Mouse (Mus musculus): ENCODE measurements around the gene Xrn2. TPM values are rescaled to one million over a fixed set of nuclear protein-coding genes. Genes with fewer than 3 reads are reported as not detected.

The Xrn2 gene
- total and polyA plus RNA-seq, 2 experiments from 2014 or later, result 78.9 to 94.6 TPM

GRCm38 (mm10) chr2:147083471-147084365 is 70.9 kb downstream of the Xrn2 start:
- Histone ChIP-seq H3K4me3 (ENCODE audit: low read depth, low read length) (0 out of 2 replicates have a peak overlapping the region, but pooled peaks have one; percentile 9), H3K27ac (ENCODE audit: low read depth, low read length) (no peak overlapping the region), H3K4me1 (ENCODE audit: insufficient read depth) (no peaks in the 10 kb centered on the region), H3K27me3 (ENCODE audit: insufficient read depth, low read length) (peaks cover 72% of the 10 kb centered on the region), H3K9me3 (ENCODE audit: low read length) (no peaks in the 10 kb centered on the region), H3K36me3 (ENCODE audit: insufficient read depth) (no peaks in the 10 kb centered on the region), H3K9ac (no peak overlapping the region), H3K4me2 (ENCODE audit: low read depth) (no peak overlapping the region)
- ATAC-seq, result peak; percentile 38; the same call in 1 of the 2 replicates
- 2% methylated on average over 72 of the region's 72 CpGs for WGBS
- DNase-seq, result no peak
- TF ChIP-seq CTCF (IDR thresholded peaks at IDR 0.05; ENCODE audit: low read depth), result no peak

- DNase-seq (no peak), ATAC-seq (peak; percentile 32; the same call in 1 of the 2 replicates)
- Histone ChIP-seq H3K27ac (ENCODE audit: low read depth, low read length) (no peak overlapping the region), H3K36me3 (ENCODE audit: insufficient read depth) (no peaks in the 10 kb centered on the region), H3K9me3 (ENCODE audit: low read length) (no peaks in the 10 kb centered on the region), H3K4me1 (ENCODE audit: insufficient read depth) (no peaks in the 10 kb centered on the region), H3K4me2 (ENCODE audit: low read depth) (peak overlapping the region; percentile 35), H3K27me3 (ENCODE audit: insufficient read depth, low read length) (peaks cover 68% of the 10 kb centered on the region), H3K9ac (no peak overlapping the region), H3K4me3 (ENCODE audit: low read depth, low read length) (peak overlapping the region; percentile 21; the same call in 1 of the 2 replicates)
- 3% methylated on average over 100 of the region's 106 CpGs for WGBS
- no peak for TF ChIP-seq CTCF (IDR thresholded peaks at IDR 0.05; ENCODE audit: low read depth)
These were observed 71.7 kb downstream of the Xrn2 start for GRCm38 (mm10) chr2:147084366-147085071.

GRCm38 (mm10) chr2:147085072-147085870 is 72.5 kb downstream of the Xrn2 start, which contains the start of gene Nkx2-4:
Gene Nkx2-4 (minus strand): TSS chr2:147085445.
- no peak for TF ChIP-seq CTCF (IDR thresholded peaks at IDR 0.05; ENCODE audit: low read depth)
- 1% methylated on average over 61 of the region's 82 CpGs for WGBS
- ATAC-seq (0 out of 2 replicates have a peak, but pooled peaks have one; percentile 16), DNase-seq (no peak)
- Histone ChIP-seq H3K9ac (no peak within 1 kb of the TSS), H3K36me3 (ENCODE audit: insufficient read depth) (no peaks in the 10 kb centered on the region), H3K4me3 (ENCODE audit: low read depth, low read length) (peak within 1 kb of the TSS; percentile 21), H3K9me3 (ENCODE audit: low read length) (no peaks in the 10 kb centered on the region), H3K4me2 (ENCODE audit: low read depth) (peak within 1 kb of the TSS; percentile 35), H3K27ac (ENCODE audit: low read depth, low read length) (no peak within 1 kb of the TSS), H3K27me3 (ENCODE audit: insufficient read depth, low read length) (peaks cover 71% of the 10 kb centered on the region), H3K4me1 (ENCODE audit: insufficient read depth) (no peaks in the 10 kb centered on the region)

GRCm38 (mm10) chr2:147085937-147086336 is 73.1 kb downstream of the Xrn2 start:
- Histone ChIP-seq H3K9ac (no peak overlapping the region), H3K27me3 (ENCODE audit: insufficient read depth, low read length) (peaks cover 68% of the 10 kb centered on the region), H3K36me3 (ENCODE audit: insufficient read depth) (no peaks in the 10 kb centered on the region), H3K4me2 (ENCODE audit: low read depth) (no peak overlapping the region), H3K4me3 (ENCODE audit: low read depth, low read length) (no peak overlapping the region), H3K27ac (ENCODE audit: low read depth, low read length) (no peak overlapping the region), H3K4me1 (ENCODE audit: insufficient read depth) (no peaks in the 10 kb centered on the region), H3K9me3 (ENCODE audit: low read length) (no peaks in the 10 kb centered on the region)
- WGBS, result 6% methylated on average over 6 of the region's 6 CpGs
- TF ChIP-seq CTCF (IDR thresholded peaks at IDR 0.05; ENCODE audit: low read depth), result no peak
- no peak for ATAC-seq
- peak; percentile 41 for DNase-seq

- ATAC-seq (no peak), DNase-seq (no peak)
- no peak for TF ChIP-seq CTCF (IDR thresholded peaks at IDR 0.05; ENCODE audit: low read depth)
- Histone ChIP-seq H3K27me3 (ENCODE audit: insufficient read depth, low read length) (peaks cover 63% of the 10 kb centered on the region), H3K4me2 (ENCODE audit: low read depth) (no peak overlapping the region), H3K27ac (ENCODE audit: low read depth, low read length) (no peak overlapping the region), H3K9me3 (ENCODE audit: low read length) (no peaks in the 10 kb centered on the region), H3K9ac (no peak overlapping the region), H3K4me1 (ENCODE audit: insufficient read depth) (no peaks in the 10 kb centered on the region), H3K36me3 (ENCODE audit: insufficient read depth) (no peaks in the 10 kb centered on the region), H3K4me3 (ENCODE audit: low read depth, low read length) (no peak overlapping the region)
- WGBS, result 11% methylated on average over 5 of the region's 5 CpGs
These were observed 73.6 kb downstream of the Xrn2 start for GRCm38 (mm10) chr2:147086441-147086840.

- no peaks in the 10 kb centered on the region for H3K9me3 ChIP-seq (ENCODE audit: low read length)
- no peak overlapping the region for H3K4me3 ChIP-seq (ENCODE audit: low read depth, low read length)
- no peak overlapping the region for H3K4me2 ChIP-seq (ENCODE audit: low read depth)
- H3K27me3 ChIP-seq (ENCODE audit: insufficient read depth, low read length), result no peaks in the 10 kb centered on the region
- H3K36me3 ChIP-seq (ENCODE audit: insufficient read depth), result no peaks in the 10 kb centered on the region
- TF ChIP-seq CTCF (IDR thresholded peaks at IDR 0.05; ENCODE audit: low read depth), result no peak
- H3K9ac ChIP-seq, result no peak overlapping the region
- no peak overlapping the region for H3K27ac ChIP-seq (ENCODE audit: low read depth, low read length)
- no peaks in the 10 kb centered on the region for H3K4me1 ChIP-seq (ENCODE audit: insufficient read depth)
- ATAC-seq (no peak), DNase-seq (no peak)
- WGBS, result 95% methylated on average over 1 of the region's 1 CpGs
These were observed 106.9 kb downstream of the Xrn2 start for GRCm38 (mm10) chr2:147119736-147120135.
